Mouse (Mus musculus): ENCODE results near the gene Trim60.

Trim60 gene

GRCm38 (mm10) chr8:64987731-64988130 is 30.7 kb downstream of the Trim60 start, which contains the start of gene Trim75:
Gene Trim75 (minus strand): TSS chr8:64987831.
- intact Hi-C loops (cut with DNase I) = no loop called here

- intact Hi-C loops (cut with DNase I) = no loop called here
These were observed 35.1 kb downstream of the Trim60 start for GRCm38 (mm10) chr8:64983150-64983897.

- intact Hi-C loops (cut with DNase I) = no loop called here
These were observed 55.5 kb downstream of the Trim60 start for GRCm38 (mm10) chr8:64962836-64963235.

GRCm38 (mm10) chr8:64959025-64959424 is 59.4 kb downstream of the Trim60 start:
- intact Hi-C loops (cut with DNase I) = no loop called here

- intact Hi-C loops (cut with DNase I) = no loop called here
These were observed 66.3 kb downstream of the Trim60 start for GRCm38 (mm10) chr8:64952101-64952500.

Measured in adrenal gland (tissue).